Mouse (Mus musculus): ENCODE results near the gene Fuca1. TPM values are rescaled to one million over a fixed set of nuclear protein-coding genes. Genes with fewer than 3 reads are reported as not detected.

Gene Fuca1
- total RNA-seq, 1 experiment from 2014 or later = 259 TPM

Other genes with a start within 250 kb of the Fuca1 start
- 0.53 TPM in 1 of 3 replicates, not detected in the others for gene Ifnlr1, start 234.4 kb upstream of the Fuca1 start, total RNA-seq (2017)
- not detected in 3 replicates for gene Il22ra1, start 192.6 kb upstream of the Fuca1 start, total RNA-seq (2017)
- gene Myom3, start 161.0 kb upstream of the Fuca1 start, total RNA-seq (2017) = not detected in 3 replicates
- 233 to 426 TPM (median 303 TPM) in 3 replicates for gene Srsf10, start 65.0 kb upstream of the Fuca1 start, total RNA-seq (2017)
- 342 to 380 TPM (median 364 TPM) in 3 replicates for gene Pnrc2, start 46.9 kb upstream of the Fuca1 start, total RNA-seq (2017)
- 12.0 to 23.7 TPM (median 19.9 TPM) in 3 replicates for gene Cnr2, start 25.3 kb upstream of the Fuca1 start, total RNA-seq (2017)
- 56.8 to 67.9 TPM (median 60.9 TPM) in 3 replicates for gene Hmgcl, start 25.7 kb downstream of the Fuca1 start, total RNA-seq (2017)
- gene Gale, start 43.0 kb downstream of the Fuca1 start, total RNA-seq (2017) = 1.5 to 3.7 TPM (median 2.7 TPM) in 3 replicates
- gene Lypla2, start 51.9 kb downstream of the Fuca1 start, total RNA-seq (2017) = 28.2 to 39.4 TPM (median 36.0 TPM) in 3 replicates
- gene Pithd1, start 66.5 kb downstream of the Fuca1 start, total RNA-seq (2017) = 33.5 to 49.4 TPM (median 35.4 TPM) in 3 replicates
- gene Eloa, start 101.0 kb downstream of the Fuca1 start, total RNA-seq (2017) = 58.0 to 71.9 TPM (median 68.5 TPM) in 3 replicates
- 392 to 636 TPM (median 589 TPM) in 3 replicates for gene Rpl11, start 132.7 kb downstream of the Fuca1 start, total RNA-seq (2017)
- gene Id3, start 222.8 kb downstream of the Fuca1 start, total RNA-seq (2017) = 4.9 to 16.7 TPM (median 8.5 TPM) in 3 replicates

All from monocyte, adult 5-6 weeks (primary cell).